Mouse (Mus musculus): ENCODE results near the gene Ankrd9. TPM values are rescaled to one million over a fixed set of nuclear protein-coding genes. Genes with fewer than 3 reads are reported as not detected.

The Ankrd9 gene
- total and polyA plus RNA-seq, 3 experiments = 13.8 to 26.0 TPM; not detected in 1

- Histone ChIP-seq H3K9ac (ENCODE audit: control insufficient read depth, low read depth, low read length, poor library complexity, severe bottlenecking) (no peak overlapping the region), H3K79me2 (ENCODE audit: control insufficient read depth, insufficient read depth, low read length, poor library complexity) (no peaks in the 10 kb centered on the region), H3K27ac (ENCODE audit: control insufficient read depth, low read depth, low read length) (no peak overlapping the region), H3K4me3 (ENCODE audit: control insufficient read depth in 1 of 2, insufficient read depth in 1 of 2, low read depth in 2 of 2, low read length in 2 of 2) (no peak overlapping the region), H3K9me3 (replicated peaks; ENCODE audit: insufficient read depth, low read length) (no peaks in the 10 kb centered on the region), H3K4me1 (ENCODE audit: control insufficient read depth in 1 of 2, insufficient read depth in 2 of 2, low read length in 2 of 2) (peaks cover 0 to 9% of the 10 kb centered on the region in 2 experiments; a peak in 3 of 4 replicates), H3K27me3 (ENCODE audit: control insufficient read depth in 1 of 2, insufficient read depth in 2 of 2, low read length in 2 of 2) (no peaks in the 10 kb centered on the region), H3K36me3 (ENCODE audit: control insufficient read depth in 1 of 2, insufficient read depth in 2 of 2, low read length in 2 of 2) (peaks cover 0 to 3% of the 10 kb centered on the region in 2 experiments; a peak in 1 of 4 replicates)
- no peak for TF ChIP-seq MYB (IDR thresholded peaks at IDR 0.05; ENCODE audit: low read depth, low read length)
- no peak for TF ChIP-seq CHD1 (IDR thresholded peaks at IDR 0.05; ENCODE audit: low read depth, low read length)
- TF ChIP-seq MAX (IDR thresholded peaks at IDR 0.05; ENCODE audit: low read length) = no peak
- no peak for TF ChIP-seq SMC3 (IDR thresholded peaks at IDR 0.05; ENCODE audit: low read depth, low read length)
- TF ChIP-seq HCFC1 (IDR thresholded peaks at IDR 0.05; ENCODE audit: low read depth, low read length) = no peak
- TF ChIP-seq SIN3A (IDR thresholded peaks at IDR 0.05; ENCODE audit: low read length) = no peak
- TF ChIP-seq MXI1 (IDR thresholded peaks at IDR 0.05; ENCODE audit: low read depth, low read length) = no peak
- TF ChIP-seq CTCF (IDR thresholded peaks at IDR 0.05 in 2 of 3, conservative IDR thresholded peaks at IDR 0.05 in 1 of 3; ENCODE audit: control insufficient read depth in 1 of 3, insufficient read depth in 1 of 3, low read depth in 2 of 3, low read length in 3 of 3, poor library complexity in 1 of 3, severe bottlenecking in 1 of 3) = no peak
- no peak for TF ChIP-seq TCF12 (IDR thresholded peaks at IDR 0.05; ENCODE audit: low read depth, low read length)
- no peak for TF ChIP-seq RAD21 (IDR thresholded peaks at IDR 0.05; ENCODE audit: low read depth, low read length)
- TF ChIP-seq MAFK (IDR thresholded peaks at IDR 0.05; ENCODE audit: borderline replicate concordance, low read depth, low read length) = no peak
- no peak for TF ChIP-seq JUND (IDR thresholded peaks at IDR 0.05; ENCODE audit: low read depth, low read length)
- no peak for TF ChIP-seq BHLHE40 (IDR thresholded peaks at IDR 0.05; ENCODE audit: borderline replicate concordance, low read depth, low read length)
- TF ChIP-seq TBP (IDR thresholded peaks at IDR 0.05; ENCODE audit: low read depth, low read length) = no peak
- TF ChIP-seq TAL1 (IDR thresholded peaks at IDR 0.05; ENCODE audit: low read length) = no peak
- TF ChIP-seq MEF2A (IDR thresholded peaks at IDR 0.05; ENCODE audit: extremely low read depth, insufficient replicate concordance, low read depth, low read length, poor library complexity, severe bottlenecking) = no peak
- TF ChIP-seq USF1 (IDR thresholded peaks at IDR 0.05; ENCODE audit: low read depth, low read length) = no peak
- no peak for DNase-seq (ENCODE audit: low read depth, low spot score)
These were observed 19.3 kb upstream of the Ankrd9 start for GRCm38 (mm10) chr12:110998092-110998491.

- DNase-seq (ENCODE audit: low read depth, low spot score) = no peak
- Histone ChIP-seq H3K4me3 (ENCODE audit: control insufficient read depth in 1 of 2, insufficient read depth in 1 of 2, low read depth in 2 of 2, low read length in 2 of 2) (no peak overlapping the region), H3K79me2 (ENCODE audit: control insufficient read depth, insufficient read depth, low read length, poor library complexity) (no peaks in the 10 kb centered on the region; the same call in 1 of the 2 replicates), H3K27me3 (ENCODE audit: control insufficient read depth in 1 of 2, insufficient read depth in 2 of 2, low read length in 2 of 2) (no peaks in the 10 kb centered on the region), H3K36me3 (ENCODE audit: control insufficient read depth in 1 of 2, insufficient read depth in 2 of 2, low read length in 2 of 2) (peaks cover 0 to 5% of the 10 kb centered on the region in 2 experiments; a peak in 2 of 4 replicates), H3K4me1 (ENCODE audit: control insufficient read depth in 1 of 2, insufficient read depth in 2 of 2, low read length in 2 of 2) (peaks cover 0 to 18% of the 10 kb centered on the region in 2 experiments; a peak in 2 of 4 replicates), H3K9me3 (replicated peaks; ENCODE audit: insufficient read depth, low read length) (no peaks in the 10 kb centered on the region), H3K27ac (ENCODE audit: control insufficient read depth, low read depth, low read length) (no peak overlapping the region), H3K9ac (ENCODE audit: control insufficient read depth, low read depth, low read length, poor library complexity, severe bottlenecking) (no peak overlapping the region)
- TF ChIP-seq EP300 (IDR thresholded peaks at IDR 0.05; ENCODE audit: low read depth in 1 of 2, low read length in 2 of 2) (no peak), USF2 (IDR thresholded peaks at IDR 0.05; ENCODE audit: borderline replicate concordance in 1 of 2, insufficient read depth in 1 of 2, low read depth in 1 of 2, low read length in 2 of 2) (no peak), UBTF (IDR thresholded peaks at IDR 0.05; ENCODE audit: borderline replicate concordance, insufficient read depth, low read depth, low read length) (no peak), NELFE (IDR thresholded peaks at IDR 0.05; ENCODE audit: low read depth, low read length) (no peak), ZMIZ1 (IDR thresholded peaks at IDR 0.05; ENCODE audit: low read depth, low read length) (no peak), RAD21 (IDR thresholded peaks at IDR 0.05; ENCODE audit: low read depth, low read length) (no peak), MAFK (IDR thresholded peaks at IDR 0.05; ENCODE audit: borderline replicate concordance, low read depth, low read length) (no peak), POLR2AphosphoS5 (IDR thresholded peaks at IDR 0.05; ENCODE audit: borderline replicate concordance, low read depth, low read length) (no peak), NRF1 (IDR thresholded peaks at IDR 0.05; ENCODE audit: insufficient read depth, low read depth, low read length, poor library complexity, severe bottlenecking) (no peak), GABPA (IDR thresholded peaks at IDR 0.05; ENCODE audit: low read depth, low read length) (no peak), ELF1 (IDR thresholded peaks at IDR 0.05; ENCODE audit: low read depth, low read length) (no peak), CHD1 (IDR thresholded peaks at IDR 0.05; ENCODE audit: low read depth, low read length) (no peak), ZC3H11A (IDR thresholded peaks at IDR 0.05; ENCODE audit: low read depth, low read length) (no peak), MEF2A (IDR thresholded peaks at IDR 0.05; ENCODE audit: extremely low read depth, insufficient replicate concordance, low read depth, low read length, poor library complexity, severe bottlenecking) (no peak)
These were observed 15.8 kb upstream of the Ankrd9 start for GRCm38 (mm10) chr12:110994666-110995065.
